Mouse (Mus musculus) limb, embryonic 12.5 days (tissue): Measurements from ENCODE around the gene Fkbp1a. TPM values are rescaled to one million over a fixed set of nuclear protein-coding genes. Genes with fewer than 3 reads are reported as not detected.

ENCODE experiments used
- ATAC-seq: fragments of 200-750 bp; cut with Nextera tagmentation; 2 replicates; pipeline ENCODE4 v1.8.0; 2017; ENCODE audit warnings: low read depth, moderate TSS enrichment; ENCODE audit not compliant: insufficient number of reproducible peaks, insufficient read depth, low FRiP score, low TSS enrichment
- H3K27ac ChIP-seq: fragments of 300-500 bp; sonication (generic); 2 replicates; pipeline ENCODE4 v1.5.1; 2016; ENCODE audit warnings: mild to moderate bottlenecking, moderate library complexity
- H3K27me3 ChIP-seq: fragments of 300-500 bp; sonication (generic); 2 replicates; pipeline ENCODE4 v1.6.1; 2016; ENCODE audit warnings: mild to moderate bottlenecking, moderate library complexity
- H3K36me3 ChIP-seq: fragments of 300-500 bp; sonication (generic); 2 replicates; pipeline ENCODE4 v1.6.1; 2016; ENCODE audit warnings: mild to moderate bottlenecking, moderate library complexity
- H3K4me1 ChIP-seq: fragments of 300-500 bp; sonication (generic); replicated peaks from 2 replicates; pipeline ENCODE4 v1.6.1; 2016
- H3K4me2 ChIP-seq: fragments of 300-500 bp; sonication (generic); 2 replicates; pipeline ENCODE4 v1.6.1; 2016; ENCODE audit warnings: mild to moderate bottlenecking, moderate library complexity
- H3K4me3 ChIP-seq: fragments of 300-500 bp; sonication (generic); replicated peaks from 2 replicates; pipeline ENCODE4 v1.5.1; 2016; ENCODE audit warnings: mild to moderate bottlenecking
- H3K9ac ChIP-seq: fragments of 300-500 bp; sonication (generic); replicated peaks from 2 replicates; pipeline ENCODE4 v1.6.1; 2016; ENCODE audit warnings: mild to moderate bottlenecking, moderate library complexity
- H3K9me3 ChIP-seq: fragments of 300-500 bp; sonication (generic); 2 replicates; pipeline ENCODE4 v1.6.1; 2016; ENCODE audit warnings: mild to moderate bottlenecking, moderate library complexity
- WGBS: fragments of 180-500 bp; shearing (Covaris S2); methylation state at CpG from one replicate; pipeline ENCODE4 v1.1.7; 2016; 5-methylcytosine and 5-hydroxymethylcytosine counted together
- polyA plus RNA-seq: library from polyadenylated mRNA; unstranded; fragments of >200 nt; fragmentation: Nextera tagmentation; extraction: Ambion mirVana; gene quantifications from 2 replicates; pipeline ENCODE4 v1.2.1, GENCODE M21; 2016

The Fkbp1a gene
- polyA plus RNA-seq, 1 experiment from 2014 or later, result 428 TPM

GRCm38 (mm10) chr2:151579183-151579582, 36.9 kb downstream of the Fkbp1a start:
- Histone ChIP-seq H3K27me3 (no peaks in the 10 kb centered on the region), H3K9ac (no peak overlapping the region)
- 57% methylated on average over 4 of the region's 4 CpGs for WGBS

GRCm38 (mm10) chr2:151580945-151581344, 38.7 kb downstream of the Fkbp1a start:
- no peaks in the 10 kb centered on the region for H3K27me3 ChIP-seq
- H3K4me1 ChIP-seq, result no peaks in the 10 kb centered on the region; the same call in 1 of the 2 replicates
- no peak for ATAC-seq
- H3K36me3 ChIP-seq, result no peaks in the 10 kb centered on the region
- H3K9ac ChIP-seq, result no peak overlapping the region
- H3K27ac ChIP-seq, result no peak overlapping the region
- H3K9me3 ChIP-seq, result 0 out of 2 replicates have a peak, but pooled peaks cover 5% of the 10 kb centered on the region
- H3K4me2 ChIP-seq, result no peak overlapping the region
- 44% methylated on average over 1 of the region's 1 CpGs for WGBS
- H3K4me3 ChIP-seq, result no peak overlapping the region

More at GRCm38 (mm10) chr2:151579183-151579582, 36.9 kb downstream of the Fkbp1a start:
- ATAC-seq, result no peak
- Histone ChIP-seq H3K36me3 (no peaks in the 10 kb centered on the region), H3K9me3 (0 out of 2 replicates have a peak, but pooled peaks cover 5% of the 10 kb centered on the region), H3K4me2 (no peak overlapping the region), H3K27ac (no peak overlapping the region), H3K4me3 (no peak overlapping the region), H3K4me1 (peaks cover 5% of the 10 kb centered on the region; the same call in 1 of the 2 replicates)

- 59% methylated on average over 3 of the region's 3 CpGs for WGBS
- no peak for ATAC-seq
- no peak overlapping the region for H3K27ac ChIP-seq
- no peak overlapping the region for H3K4me3 ChIP-seq
- H3K27me3 ChIP-seq, result no peaks in the 10 kb centered on the region; the same call in 1 of the 2 replicates
- H3K9ac ChIP-seq, result no peak overlapping the region
- H3K4me2 ChIP-seq, result no peak overlapping the region
- H3K4me1 ChIP-seq, result no peaks in the 10 kb centered on the region
- no peaks in the 10 kb centered on the region for H3K36me3 ChIP-seq
- 0 out of 2 replicates have a peak, but pooled peaks cover 5% of the 10 kb centered on the region for H3K9me3 ChIP-seq
Measured at GRCm38 (mm10) chr2:151585934-151586333, 43.7 kb downstream of the Fkbp1a start.

GRCm38 (mm10) chr2:151586807-151587206, 44.5 kb downstream of the Fkbp1a start:
- WGBS, result 84% methylated on average over 1 of the region's 1 CpGs
- Histone ChIP-seq H3K4me3 (no peak overlapping the region), H3K27me3 (no peaks in the 10 kb centered on the region; the same call in 1 of the 2 replicates), H3K4me1 (no peaks in the 10 kb centered on the region), H3K9me3 (0 out of 2 replicates have a peak, but pooled peaks cover 2% of the 10 kb centered on the region), H3K9ac (no peak overlapping the region), H3K27ac (no peak overlapping the region), H3K36me3 (no peaks in the 10 kb centered on the region), H3K4me2 (no peak overlapping the region)
- ATAC-seq, result no peak

GRCm38 (mm10) chr2:151587306-151587705, 45.0 kb downstream of the Fkbp1a start:
- Histone ChIP-seq H3K4me1 (no peaks in the 10 kb centered on the region), H3K36me3 (no peaks in the 10 kb centered on the region), H3K9ac (no peak overlapping the region), H3K27me3 (no peaks in the 10 kb centered on the region; the same call in 1 of the 2 replicates), H3K4me3 (no peak overlapping the region), H3K9me3 (no peaks in the 10 kb centered on the region), H3K27ac (no peak overlapping the region), H3K4me2 (no peak overlapping the region)
- 82% methylated on average over 9 of the region's 9 CpGs for WGBS
- ATAC-seq, result no peak

- ATAC-seq, result no peak
- peaks cover 15% of the 10 kb centered on the region; the same call in 1 of the 2 replicates for H3K27me3 ChIP-seq
Measured at GRCm38 (mm10) chr2:151598068-151598467, 55.8 kb downstream of the Fkbp1a start.

GRCm38 (mm10) chr2:151602106-151602505, 59.8 kb downstream of the Fkbp1a start:
- Histone ChIP-seq H3K36me3 (no peaks in the 10 kb centered on the region), H3K9ac (no peak overlapping the region), H3K27me3 (peaks cover 11% of the 10 kb centered on the region; the same call in 1 of the 2 replicates), H3K9me3 (no peaks in the 10 kb centered on the region), H3K4me3 (no peak overlapping the region), H3K27ac (no peak overlapping the region), H3K4me2 (no peak overlapping the region), H3K4me1 (peaks cover 29% of the 10 kb centered on the region)
- WGBS, result 84% methylated on average over 4 of the region's 4 CpGs
- no peak for ATAC-seq

More at GRCm38 (mm10) chr2:151598068-151598467, 55.8 kb downstream of the Fkbp1a start:
- H3K27ac ChIP-seq, result no peak overlapping the region
- H3K4me2 ChIP-seq, result no peak overlapping the region
- H3K9ac ChIP-seq, result no peak overlapping the region
- peaks cover 4% of the 10 kb centered on the region; the same call in 1 of the 2 replicates for H3K4me1 ChIP-seq
- H3K4me3 ChIP-seq, result no peak overlapping the region
- H3K36me3 ChIP-seq, result no peaks in the 10 kb centered on the region
- WGBS, result 66% methylated on average over 2 of the region's 2 CpGs
- no peaks in the 10 kb centered on the region for H3K9me3 ChIP-seq

- H3K27ac ChIP-seq, result no peak overlapping the region
- no peak overlapping the region for H3K4me2 ChIP-seq
- WGBS, result 49% methylated on average over 4 of the region's 4 CpGs
- H3K4me3 ChIP-seq, result no peak overlapping the region
- ATAC-seq, result no peak
- H3K27me3 ChIP-seq, result peaks cover 11% of the 10 kb centered on the region; the same call in 1 of the 2 replicates
- no peaks in the 10 kb centered on the region for H3K36me3 ChIP-seq
- H3K9ac ChIP-seq, result no peak overlapping the region
- no peaks in the 10 kb centered on the region for H3K9me3 ChIP-seq
- peaks cover 29% of the 10 kb centered on the region for H3K4me1 ChIP-seq
Measured at GRCm38 (mm10) chr2:151603630-151604029, 61.3 kb downstream of the Fkbp1a start.

- Histone ChIP-seq H3K36me3 (no peaks in the 10 kb centered on the region), H3K4me1 (peaks cover 29% of the 10 kb centered on the region), H3K4me3 (no peak overlapping the region), H3K4me2 (peak overlapping the region; percentile 31), H3K9me3 (no peaks in the 10 kb centered on the region), H3K27ac (peak overlapping the region; percentile 72), H3K9ac (no peak overlapping the region), H3K27me3 (0 out of 2 replicates have a peak, but pooled peaks cover 3% of the 10 kb centered on the region)
- WGBS, result 40% methylated on average over 10 of the region's 11 CpGs
- ATAC-seq, result peak; percentile 74
Measured at GRCm38 (mm10) chr2:151605437-151605987, 63.2 kb downstream of the Fkbp1a start.

GRCm38 (mm10) chr2:151608435-151608834, 66.2 kb downstream of the Fkbp1a start:
- Histone ChIP-seq H3K4me3 (no peak overlapping the region), H3K9ac (no peak overlapping the region), H3K36me3 (no peaks in the 10 kb centered on the region), H3K4me1 (peaks cover 22% of the 10 kb centered on the region), H3K27ac (no peak overlapping the region), H3K9me3 (no peaks in the 10 kb centered on the region), H3K4me2 (no peak overlapping the region), H3K27me3 (no peaks in the 10 kb centered on the region)
- WGBS, result 71% methylated on average over 1 of the region's 1 CpGs
- no peak for ATAC-seq

GRCm38 (mm10) chr2:151609974-151610373, 67.7 kb downstream of the Fkbp1a start:
- ATAC-seq, result no peak
- Histone ChIP-seq H3K9ac (no peak overlapping the region), H3K27me3 (no peaks in the 10 kb centered on the region), H3K9me3 (no peaks in the 10 kb centered on the region), H3K27ac (no peak overlapping the region), H3K4me3 (no peak overlapping the region), H3K4me1 (peaks cover 11% of the 10 kb centered on the region), H3K36me3 (no peaks in the 10 kb centered on the region), H3K4me2 (no peak overlapping the region)
- WGBS, result 43% methylated on average over 3 of the region's 3 CpGs
